Mouse (Mus musculus) left cerebral cortex, adult 11 months (tissue): ENCODE data around the gene Pimreg.

Source experiments
- DNase-seq: peaks from one replicate; pipeline ENCODE4 v3.0.0; 2022; ENCODE audit warnings: low spot score

Pimreg gene

GRCm38 (mm10) chr11:72041768-72042607 is at the start of gene Pimreg:
TSS of gene Pimreg (plus strand) at chr11:72042032.
- DNase-seq, result peak; percentile 53

GRCm38 (mm10) chr11:71992438-71992837 is 49.4 kb upstream of the Pimreg start:
- DNase-seq, result no peak

GRCm38 (mm10) chr11:71995968-71996511 is 45.8 kb upstream of the Pimreg start:
- peak; percentile 19 for DNase-seq

GRCm38 (mm10) chr11:71996805-71997204 is 45.0 kb upstream of the Pimreg start:
- DNase-seq, result no peak

GRCm38 (mm10) chr11:72000194-72000593 is 41.6 kb upstream of the Pimreg start:
- DNase-seq, result no peak

GRCm38 (mm10) chr11:72002138-72002853 is 39.5 kb upstream of the Pimreg start:
- DNase-seq, result no peak

GRCm38 (mm10) chr11:72003171-72003570 is 38.7 kb upstream of the Pimreg start:
- DNase-seq, result no peak

GRCm38 (mm10) chr11:72005547-72005946 is 36.3 kb upstream of the Pimreg start:
- no peak for DNase-seq

- no peak for DNase-seq
Measured at GRCm38 (mm10) chr11:72010367-72010766, 31.5 kb upstream of the Pimreg start.

- no peak for DNase-seq
Measured at GRCm38 (mm10) chr11:72010940-72011722, 30.7 kb upstream of the Pimreg start.

- no peak for DNase-seq
Measured at GRCm38 (mm10) chr11:72011955-72012354, 29.9 kb upstream of the Pimreg start.

- DNase-seq, result no peak
Measured at GRCm38 (mm10) chr11:72014674-72015073, 27.2 kb upstream of the Pimreg start.

- no peak for DNase-seq
Measured at GRCm38 (mm10) chr11:72016518-72017252, 25.1 kb upstream of the Pimreg start.

GRCm38 (mm10) chr11:72017253-72017601 is 24.6 kb upstream of the Pimreg start:
- DNase-seq, result no peak

GRCm38 (mm10) chr11:72021015-72021414 is 20.8 kb upstream of the Pimreg start:
- DNase-seq, result no peak

- DNase-seq, result no peak
Measured at GRCm38 (mm10) chr11:72022827-72023226, 19.0 kb upstream of the Pimreg start.

GRCm38 (mm10) chr11:72023581-72023980 is 18.3 kb upstream of the Pimreg start:
- no peak for DNase-seq

- DNase-seq, result peak; percentile 57
Measured at GRCm38 (mm10) chr11:72024193-72024781, 17.5 kb upstream of the Pimreg start.

GRCm38 (mm10) chr11:72025843-72026242 is 16.0 kb upstream of the Pimreg start:
- no peak for DNase-seq

GRCm38 (mm10) chr11:72026516-72026915 is 15.3 kb upstream of the Pimreg start:
- DNase-seq, result no peak

- no peak for DNase-seq
Measured at GRCm38 (mm10) chr11:72027836-72028235, 14.0 kb upstream of the Pimreg start.
